Mouse (Mus musculus) layer of hippocampus, adult 8-10 months (tissue): ENCODE results near the gene Tmem95. TPM values are rescaled to one million over a fixed set of nuclear protein-coding genes. Genes with fewer than 3 reads are reported as not detected.
A peak's percentile ranks its signal among the peaks of the same experiment; 100 is the strongest.

Experiments
- DNase-seq, 2 experiments: peaks; one replicate each; pipeline ENCODE4 v3.0.0; 2022; ENCODE audit warnings: low spot score in 2 of 2
- microRNA-seq, 2 experiments: library from miRNA; unstranded; fragments of <30 nt; microRNA quantifications; one replicate each; pipeline ENCODE4 v1.2.0; 2022
- total RNA-seq, 4 experiments: library from RNA; stranded (reverse); gene quantifications; 2 replicates each; pipeline ENCODE4 v1.2.4; 2022

Tmem95 gene
- total RNA-seq, 4 experiments from 2014 or later = not detected

DNA sequence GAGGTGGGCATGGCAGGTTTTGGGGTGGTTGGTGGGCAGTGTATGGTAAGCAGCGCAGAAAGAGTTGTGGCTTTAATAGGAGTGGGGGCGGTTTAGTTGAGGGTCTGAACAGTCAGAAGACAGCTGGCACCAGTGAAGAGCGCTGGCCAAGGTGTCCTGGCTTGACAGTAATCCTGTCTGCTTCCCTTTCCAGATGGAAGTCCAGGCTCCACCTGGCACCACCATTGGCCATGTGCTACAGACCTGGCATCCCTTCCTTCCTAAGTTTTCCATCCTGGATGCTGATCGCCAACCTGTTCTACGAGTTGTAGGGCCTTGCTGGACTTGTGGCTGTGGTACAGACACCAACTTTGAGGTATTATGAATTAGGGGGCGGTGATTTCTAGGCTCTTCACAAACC is 29.8 kb downstream of the Tmem95 start:
- DNase-seq = no peak

DNA sequence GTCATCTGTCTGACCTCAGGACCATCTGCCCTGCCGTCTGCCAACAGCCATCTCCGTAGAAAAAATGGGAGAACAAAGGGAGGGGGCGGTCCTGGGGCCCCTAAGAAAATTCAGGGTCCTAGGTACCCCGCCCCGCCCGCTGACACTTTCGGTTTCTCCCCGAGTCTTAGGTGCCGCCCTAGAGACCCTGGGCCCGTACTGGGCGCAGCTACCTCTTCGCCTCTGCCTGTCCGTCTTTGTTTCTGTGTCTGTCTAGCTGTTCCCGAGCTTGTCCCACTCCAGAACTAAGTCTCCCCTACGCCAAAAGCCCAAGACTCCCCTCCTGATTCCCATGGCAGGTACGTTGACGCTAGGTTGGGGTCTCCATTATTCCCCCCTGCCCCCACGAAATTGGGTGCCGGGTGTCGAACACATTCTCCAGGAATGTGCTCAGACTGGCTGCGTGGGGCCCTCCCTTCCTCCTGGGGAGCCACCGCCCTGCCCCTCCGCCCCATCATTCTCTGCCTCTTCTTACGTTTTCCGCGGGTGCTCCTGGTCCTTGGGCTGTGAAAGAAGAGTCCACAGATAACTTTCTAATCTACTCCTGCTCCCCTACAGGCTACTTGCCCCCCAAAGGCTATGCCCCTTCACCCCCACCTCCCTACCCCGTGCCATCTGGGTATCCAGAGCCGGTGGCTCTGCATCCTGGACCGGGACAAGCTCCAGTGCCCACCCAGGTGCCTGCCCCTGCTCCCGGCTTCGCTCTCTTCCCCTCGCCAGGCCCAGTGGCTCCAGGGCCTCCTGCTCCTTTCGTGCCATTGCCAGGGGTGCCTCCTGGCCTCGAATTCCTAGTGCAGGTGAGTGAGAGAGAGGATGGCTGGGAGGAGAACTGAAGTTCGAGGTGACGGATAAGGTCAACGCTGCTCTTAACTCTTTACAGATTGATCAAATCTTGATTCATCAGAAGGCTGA is 30.8 kb downstream of the Tmem95 start:
- no peak for DNase-seq

DNA sequence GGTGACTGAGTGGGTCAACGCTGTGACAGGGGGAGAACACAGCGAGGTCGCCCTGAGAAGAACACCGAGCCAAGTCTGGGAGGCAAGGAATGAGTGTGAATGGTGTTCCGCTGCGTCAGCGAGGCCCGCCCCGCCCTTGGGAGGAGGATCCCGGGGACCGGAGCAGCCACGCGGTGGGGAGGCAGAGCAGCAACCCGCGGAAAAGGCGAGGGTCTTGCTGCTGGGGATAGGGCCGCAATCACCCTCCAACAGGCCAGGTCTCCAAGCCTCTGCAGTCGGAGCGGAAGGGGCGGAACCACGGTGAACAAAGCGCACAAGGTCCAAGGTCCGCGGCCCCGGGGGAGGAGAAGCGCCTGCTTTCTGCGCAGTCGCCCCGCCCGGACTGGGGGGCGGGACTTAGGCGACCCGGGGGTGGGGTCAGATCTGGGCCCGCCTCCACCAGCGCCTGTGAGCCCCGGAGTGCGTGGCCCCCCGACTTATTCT is 31.6 kb downstream of the Tmem95 start, which contains the start of gene Plscr3:
Plscr3 (plus strand) TSS at position 179 of the 483 bp plus-strand sequence.
- DNase-seq = peak; percentile 71 to 83

DNA sequence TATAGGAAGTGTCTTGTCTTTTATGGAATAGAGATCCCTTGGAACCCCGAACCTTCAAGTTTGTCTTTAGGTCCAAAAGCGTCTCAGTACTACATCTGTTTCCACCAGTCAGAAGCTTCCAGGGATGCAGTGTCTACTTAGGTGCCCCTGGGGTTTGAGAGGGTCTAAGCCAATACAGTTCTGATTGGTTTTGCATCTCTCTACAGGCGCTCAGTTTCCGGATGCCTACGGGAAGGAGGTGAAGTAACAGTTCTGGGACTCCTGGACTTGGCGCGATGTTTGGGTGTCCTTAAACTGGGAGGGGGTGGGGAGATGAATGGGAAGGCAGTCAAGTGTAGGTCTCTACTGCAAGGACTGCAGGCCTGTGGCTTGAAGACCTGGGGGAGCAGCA is 39.1 kb downstream of the Tmem95 start:
- DNase-seq = no peak

DNA sequence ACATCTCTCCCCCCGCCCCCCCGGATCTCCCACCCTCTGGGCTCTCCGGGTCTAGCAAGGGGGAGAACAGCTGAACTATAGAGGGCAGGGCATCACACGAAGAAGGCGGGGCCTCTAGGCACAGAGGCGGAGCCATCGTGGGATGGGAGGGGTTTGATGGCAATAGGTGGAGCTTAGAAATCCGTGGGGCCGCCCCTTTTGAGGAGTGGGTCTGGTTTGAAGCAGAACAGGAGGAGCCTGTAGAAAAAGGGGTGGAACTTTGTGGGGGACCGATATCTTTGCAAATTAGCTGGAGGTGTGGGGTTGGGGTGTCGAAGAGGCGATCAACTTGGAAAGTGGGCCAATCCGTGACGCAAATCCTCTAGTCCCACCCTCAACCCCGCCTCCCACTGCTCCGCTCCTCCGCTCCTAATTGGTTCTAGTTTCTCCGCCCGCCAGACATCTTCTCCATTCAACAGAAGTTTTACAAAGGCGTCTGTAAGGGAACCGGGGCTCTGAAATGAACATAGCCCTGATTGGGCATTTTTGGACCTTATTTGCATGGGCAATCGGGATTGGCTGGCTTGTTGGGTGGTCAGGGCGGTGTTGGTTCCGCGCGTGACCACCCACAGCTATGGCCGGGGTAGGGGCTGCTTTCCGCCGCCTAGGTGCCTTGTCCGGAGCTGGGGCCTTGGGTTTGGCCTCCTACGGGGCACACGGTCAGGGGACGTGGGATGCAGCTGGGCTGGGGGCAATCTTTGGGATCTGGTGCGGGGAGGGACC is 39.7 kb downstream of the Tmem95 start, which contains the start of gene Tmem256:
Tmem256 (plus strand) TSS at position 563 of the 762 bp plus-strand sequence.
- DNase-seq = peak; percentile 97 to 99

DNA sequence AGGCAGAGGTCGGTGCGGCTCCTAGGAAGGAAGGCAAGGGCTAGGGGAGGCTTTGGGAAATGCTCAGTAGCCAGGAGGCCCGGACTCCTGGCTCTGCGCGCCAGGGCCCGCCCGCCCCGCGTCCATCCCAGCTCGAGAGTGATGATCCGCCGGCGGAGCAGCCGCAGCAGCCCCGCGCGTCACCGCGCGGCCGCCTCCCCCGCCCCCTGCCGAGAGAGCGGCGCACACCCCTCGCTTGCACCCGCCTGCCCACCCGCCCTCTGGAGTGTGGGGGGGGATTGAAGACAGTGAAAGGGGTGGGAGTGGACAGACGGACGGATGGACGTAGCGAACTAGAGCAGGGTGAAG is 40.2 kb downstream of the Tmem95 start, which contains the start of gene Nlgn2:
Nlgn2 (minus strand) TSS at position 181 of the 348 bp plus-strand sequence.
- no peak for DNase-seq

DNA sequence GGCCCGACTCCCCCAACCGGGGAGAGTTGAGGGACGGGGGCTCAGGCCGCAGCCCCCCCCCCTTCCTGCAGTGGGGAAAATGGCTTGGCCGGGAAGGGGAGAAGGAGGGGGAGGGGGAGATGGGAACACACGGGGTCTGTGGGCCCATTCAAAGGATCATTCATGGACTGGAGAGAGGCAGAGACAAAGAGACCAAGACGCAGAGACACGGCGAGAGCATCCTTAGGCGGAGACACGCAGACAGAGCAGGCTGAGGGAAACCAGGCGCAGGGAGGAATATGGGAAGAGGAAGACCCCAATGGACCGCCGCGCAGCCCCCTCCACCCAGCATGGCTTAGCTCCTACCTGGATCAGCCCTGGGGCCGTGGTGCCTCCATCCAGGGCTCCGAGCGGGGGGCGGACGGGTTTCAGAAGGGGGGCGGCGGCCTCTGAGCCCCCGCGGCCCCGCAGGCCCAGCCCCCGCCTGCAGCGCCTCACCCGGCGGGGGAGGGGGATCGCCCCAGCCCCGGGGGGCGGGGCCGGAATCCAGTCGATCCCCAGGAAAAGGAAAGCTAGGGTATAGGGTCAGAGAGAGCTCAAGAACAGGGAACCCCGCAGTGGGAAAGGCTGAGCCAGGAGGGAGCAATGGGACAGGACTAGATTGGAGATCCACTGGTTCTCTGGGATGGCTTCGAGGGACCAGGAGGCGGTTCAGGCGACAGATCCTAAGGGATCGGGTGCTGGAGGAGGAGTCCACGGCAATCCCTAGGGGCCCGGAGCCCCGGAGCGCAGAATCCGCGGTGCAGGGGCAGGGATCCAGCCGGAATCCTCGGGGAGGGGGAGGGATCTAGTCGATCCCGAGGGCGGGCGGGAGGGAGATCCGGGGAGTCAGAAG is 40.9 kb downstream of the Tmem95 start:
- peak; percentile 31 to 37 for DNase-seq

DNA sequence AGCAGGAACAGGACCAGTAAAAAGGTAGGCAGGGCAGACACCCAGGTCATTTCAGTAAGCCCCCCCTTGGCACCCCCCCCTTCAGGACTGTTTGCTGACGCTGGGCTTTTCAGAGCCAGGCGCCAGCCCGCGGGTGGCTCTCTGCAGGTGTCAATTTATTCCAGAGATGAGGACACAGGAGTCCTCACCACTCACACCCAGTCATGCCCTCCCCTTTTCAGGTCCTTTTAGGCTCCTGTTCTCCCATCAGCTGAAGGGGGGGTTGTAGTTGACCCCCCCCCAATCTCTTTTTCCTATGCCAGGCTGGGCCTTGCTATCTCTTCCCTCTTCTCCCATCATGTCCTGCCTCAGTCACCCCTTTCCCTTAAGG is 41.9 kb downstream of the Tmem95 start:
- DNase-seq = no peak

DNA sequence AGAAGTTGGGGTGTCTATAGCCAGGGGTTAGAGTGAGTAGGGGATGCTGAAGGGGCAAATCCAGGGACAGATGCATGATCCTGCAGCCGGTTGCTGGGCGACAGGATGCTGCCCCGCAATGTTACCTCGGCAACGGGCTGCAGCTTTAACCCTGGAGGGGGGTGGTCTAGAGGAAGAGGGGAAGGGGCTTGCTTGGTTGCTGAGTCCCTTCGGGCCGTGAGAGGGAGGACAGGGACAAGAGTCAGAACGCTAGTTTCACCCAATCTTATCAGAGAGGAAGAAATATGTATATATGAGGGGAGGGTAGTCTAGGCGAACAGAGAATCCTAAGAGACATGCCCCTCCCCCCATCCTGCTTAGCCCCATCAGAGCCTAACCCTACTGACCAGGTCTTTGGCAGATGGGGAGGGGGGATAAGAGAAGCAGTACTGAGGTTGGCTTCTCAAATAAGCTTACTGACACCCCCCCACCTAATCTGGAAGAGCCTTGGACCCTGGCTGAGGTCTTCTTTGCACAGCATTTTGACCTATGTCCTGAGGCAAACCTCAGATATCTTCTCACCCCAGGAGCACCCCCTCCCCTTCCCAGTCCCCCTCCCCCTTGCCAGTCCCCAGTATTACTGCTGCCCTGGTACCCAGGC is 42.4 kb downstream of the Tmem95 start:
- DNase-seq = no peak

DNA sequence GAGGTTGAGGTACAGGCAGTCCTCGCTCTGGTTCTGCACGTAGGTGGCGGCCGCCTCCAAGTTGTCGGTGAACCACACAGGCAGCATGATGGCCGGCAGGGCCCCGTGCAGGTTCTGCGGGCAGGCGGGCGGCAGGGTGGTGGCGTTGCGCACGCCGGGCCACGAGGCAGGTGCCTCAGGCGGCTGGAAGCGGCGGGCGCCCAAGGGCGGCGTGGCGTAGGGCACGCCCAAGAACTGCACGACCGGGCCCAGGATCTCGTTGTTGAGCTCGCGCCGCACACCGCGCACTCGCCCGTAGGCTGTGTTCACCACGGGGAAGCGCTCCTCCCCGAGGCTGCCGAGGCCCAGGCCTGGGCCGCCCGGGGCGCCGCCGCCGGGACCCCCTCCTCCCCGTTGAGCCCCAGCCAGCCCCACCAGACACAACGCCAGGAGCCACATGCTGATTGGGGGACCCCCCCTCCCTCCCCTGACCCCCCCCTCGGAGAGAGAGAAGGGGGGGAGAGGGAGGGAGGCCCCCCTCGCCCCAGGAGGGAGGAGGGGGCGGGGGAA is 43.7 kb downstream of the Tmem95 start:
- no peak for DNase-seq

DNA sequence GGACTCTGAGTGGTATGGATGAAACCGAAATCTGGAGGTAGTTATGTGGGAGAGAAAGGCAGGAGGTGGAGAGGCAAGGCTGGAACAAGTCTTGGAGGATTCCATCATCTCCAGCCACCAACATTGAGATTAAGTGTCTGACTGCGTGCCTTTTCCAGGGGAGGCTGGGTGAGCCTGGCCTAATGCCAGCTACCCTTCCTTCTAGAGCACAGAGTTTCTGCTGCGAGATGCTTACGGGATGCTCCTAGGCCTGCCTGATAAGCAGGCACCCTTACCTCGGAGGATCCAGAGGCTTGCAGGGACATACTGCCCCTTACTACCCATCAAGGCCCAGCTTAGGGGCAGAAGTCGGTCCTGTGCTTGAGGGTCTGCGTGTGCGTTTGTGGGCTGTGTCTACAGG is 44.3 kb downstream of the Tmem95 start:
- no peak for DNase-seq

DNA sequence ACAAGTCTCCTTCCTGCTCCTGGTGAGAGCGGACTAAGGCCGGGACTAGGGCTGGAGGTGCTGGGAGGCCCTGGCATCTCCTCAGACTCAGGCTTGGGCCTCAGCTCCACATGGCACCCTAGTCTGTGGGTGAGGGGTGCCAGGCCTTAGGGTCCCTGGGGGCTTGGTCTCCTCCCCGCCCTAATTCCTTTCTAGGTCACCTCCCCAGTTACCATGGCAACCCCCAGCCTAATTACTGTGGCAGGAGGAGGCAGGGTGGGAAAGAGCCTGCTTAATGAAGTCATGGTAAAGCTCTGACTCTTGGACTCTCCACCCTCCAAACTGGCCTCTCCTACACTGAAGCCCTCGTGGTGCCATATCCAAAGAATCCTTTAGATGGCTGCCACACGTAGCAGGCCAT is 49.0 kb downstream of the Tmem95 start:
- DNase-seq = no peak

Small RNA genes within 50 kb of the gene (microRNA-seq; reads per million reads assigned to microRNA genes)
- gene Mir6924 = 0 reads per million in 2 experiments

Other genes starting within 250 kb of the Tmem95 start
- gene Fxr2, start 245.0 kb downstream of the Tmem95 start, total RNA-seq = 100 to 1,000 TPM; 132 to 154 (median 139) TPM
- not detected for gene Sox15, start 222.7 kb downstream of the Tmem95 start, total RNA-seq
- gene Mpdu1, start 215.4 kb downstream of the Tmem95 start, total RNA-seq = 10 to 100 TPM; 51.3 to 60.6 (median 56.8) TPM
- 100 to 1,000 TPM in 1 of 4 experiments, 10 to 100 TPM in 3; 10.8 to 113 (median 55.2) TPM for gene Cd68, start 211.9 kb downstream of the Tmem95 start, total RNA-seq
- gene Eif4a1, start 205.6 kb downstream of the Tmem95 start, total RNA-seq = 100 to 1,000 TPM; 319 to 328 (median 325) TPM
- 100 to 1,000 TPM in 3 of 4 experiments, 10 to 100 TPM in 1; 82.9 to 123 (median 105) TPM for gene Senp3, start 195.9 kb downstream of the Tmem95 start, total RNA-seq
- 1 to 10 TPM; 2.9 to 3.8 (median 3.2) TPM for gene Tnfsf13, start 192.2 kb downstream of the Tmem95 start, total RNA-seq
- gene Tnfsf12, start 182.2 kb downstream of the Tmem95 start, total RNA-seq = 10 to 100 TPM in 3 of 4 experiments, 1 to 10 TPM in 1; 9.5 to 17.3 (median 14.4) TPM
- 1 to 10 TPM in 3 of 4 experiments, under 1 TPM in 1; 0.83 to 2.2 (median 1.3) TPM for gene Tnfsfm13, start 181.9 kb downstream of the Tmem95 start, total RNA-seq
- 10 to 100 TPM; 53.8 to 60.8 (median 59.1) TPM for gene Polr2a, start 119.4 kb downstream of the Tmem95 start, total RNA-seq
- not detected for gene Slc35g3, start 116.0 kb downstream of the Tmem95 start, total RNA-seq
- gene Zbtb4, start 112.1 kb downstream of the Tmem95 start, total RNA-seq = 100 to 1,000 TPM; 121 to 145 (median 129) TPM
- 1 to 10 TPM in 3 of 4 experiments, under 1 TPM in 1; 0.49 to 2.2 (median 1.1) TPM for gene Chrnb1, start 82.1 kb downstream of the Tmem95 start, total RNA-seq
- gene Fgf11, start 76.2 kb downstream of the Tmem95 start, total RNA-seq = 10 to 100 TPM; 26.1 to 36.5 (median 30.6) TPM
- gene Tmem102, start 72.4 kb downstream of the Tmem95 start, total RNA-seq = under 1 TPM in 2 of 4 experiments, not detected in 2; 0.17 to 0.47 TPM
- gene Gm39566, start 62.7 kb downstream of the Tmem95 start, total RNA-seq = not detected
- gene Spem2, start 59.6 kb downstream of the Tmem95 start, total RNA-seq = not detected
- gene Spem1, start 55.8 kb downstream of the Tmem95 start, total RNA-seq = under 1 TPM in 2 of 4 experiments, not detected in 2; 0.31 to 0.75 TPM
- gene Nlgn2, start 40.2 kb downstream of the Tmem95 start, total RNA-seq = 100 to 1,000 TPM; 189 to 200 (median 199) TPM
- 100 to 1,000 TPM; 113 to 131 (median 121) TPM for gene Tmem256, start 39.5 kb downstream of the Tmem95 start, total RNA-seq
- gene Plscr3, start 31.6 kb downstream of the Tmem95 start, total RNA-seq = 10 to 100 TPM; 17.1 to 21.8 (median 20.0) TPM
- gene Tnk1, start 19.3 kb downstream of the Tmem95 start, total RNA-seq = not detected
- gene Kctd11, start 3.4 kb upstream of the Tmem95 start, total RNA-seq = 1 to 10 TPM; 1.4 to 2.8 (median 1.6) TPM
- gene Acap1, start 17.5 kb upstream of the Tmem95 start, total RNA-seq = under 1 TPM in 2 of 4 experiments, not detected in 2; 0.14 to 0.34 TPM
- gene 2810408A11Rik, start 23.0 kb upstream of the Tmem95 start, total RNA-seq = under 1 TPM in 2 of 4 experiments, not detected in 2; 0.64 to 0.72 TPM
- 100 to 1,000 TPM in 3 of 4 experiments, 10 to 100 TPM in 1; 92.4 to 126 (median 112) TPM for gene Neurl4, start 23.1 kb upstream of the Tmem95 start, total RNA-seq
- 10 to 100 TPM; 28.2 to 44.5 (median 38.4) TPM for gene Gps2, start 35.9 kb upstream of the Tmem95 start, total RNA-seq
- 100 to 1,000 TPM; 395 to 425 (median 420) TPM for gene Eif5a, start 43.9 kb upstream of the Tmem95 start, total RNA-seq
- gene Ybx2, start 57.8 kb upstream of the Tmem95 start, total RNA-seq = 10 to 100 TPM; 10.6 to 18.7 (median 13.9) TPM
- gene Slc2a4, start 70.2 kb upstream of the Tmem95 start, total RNA-seq = 1 to 10 TPM; 3.0 to 4.6 (median 3.8) TPM
- gene Cldn7, start 86.8 kb upstream of the Tmem95 start, total RNA-seq = not detected
- gene Ctdnep1, start 103.1 kb upstream of the Tmem95 start, total RNA-seq = 100 to 1,000 TPM; 108 to 123 (median 119) TPM
- gene Elp5, start 104.5 kb upstream of the Tmem95 start, total RNA-seq = 10 to 100 TPM; 69.7 to 96.0 (median 77.7) TPM
- 100 to 1,000 TPM; 232 to 255 (median 246) TPM for gene Gabarap, start 113.1 kb upstream of the Tmem95 start, total RNA-seq
- gene Phf23, start 117.8 kb upstream of the Tmem95 start, total RNA-seq = 10 to 100 TPM; 45.2 to 59.7 (median 49.7) TPM
- 10 to 100 TPM; 35.4 to 54.0 (median 41.6) TPM for gene Dvl2, start 122.6 kb upstream of the Tmem95 start, total RNA-seq
- gene Acadvl, start 137.4 kb upstream of the Tmem95 start, total RNA-seq = 10 to 100 TPM; 60.3 to 69.1 (median 64.8) TPM
- gene Dlg4, start 138.9 kb upstream of the Tmem95 start, total RNA-seq = 100 to 1,000 TPM; 730 to 858 (median 789) TPM
- gene Asgr1, start 176.1 kb upstream of the Tmem95 start, total RNA-seq = 1 to 10 TPM in 1 of 4 experiments, under 1 TPM in 3; 0.79 to 3.0 (median 0.90) TPM
- gene Asgr2, start 214.6 kb upstream of the Tmem95 start, total RNA-seq = under 1 TPM in 1 of 4 experiments, not detected in 3; 0.32 TPM